13 mouse cellular contexts compared by ENCODE assay signal in the genomic region with DNA sequence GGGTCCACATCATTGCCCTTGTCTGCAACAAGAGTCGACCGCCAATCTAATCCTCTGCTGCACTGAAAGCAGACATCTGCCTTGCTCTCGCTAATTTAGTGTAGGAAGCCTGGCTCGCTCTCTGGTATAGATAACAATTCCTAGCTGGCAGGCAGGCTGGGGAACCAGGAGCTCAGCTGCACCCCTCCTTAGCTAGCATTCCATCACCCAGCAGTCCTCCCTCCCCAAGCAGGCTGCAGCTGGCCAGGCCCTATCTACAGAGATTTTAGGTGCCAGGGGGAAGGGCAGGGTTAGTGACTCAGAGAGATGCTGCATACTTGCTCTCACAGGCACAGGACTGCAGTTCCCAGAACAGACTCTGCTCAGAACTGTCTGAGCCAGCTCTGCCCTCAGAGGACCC. TPM values are rescaled to one million over a fixed set of nuclear protein-coding genes. Genes with fewer than 3 reads are reported as not detected.
DNase-seq lines count a peak whose midpoint lies in the region; ATAC-seq and TF ChIP-seq lines count a peak whose summit lies in the region.
"Had no signal": no experiment of that assay in that cellular context is flagged by ENCODE, and none has a peak within 500 bp of the region (broad histone marks: within the 10 kb centered on the region; RNA-seq: fewer than 3 reads in every experiment).

No protein-coding gene starts in this region.

- H3K79me2 ChIP-seq in CH12.LX (replicated peaks; ENCODE audit: control insufficient read depth, extremely low read depth, insufficient read depth, poor library complexity, severe bottlenecking): no peaks in the 10 kb centered on the region

- peaks cover 5% of the 10 kb centered on the region for H3K9me3 ChIP-seq in CH12.LX (replicated peaks; ENCODE audit: low read length)
- H3K9me3 ChIP-seq in liver, postnatal 0 days (ENCODE audit: low read length): no peaks in the 10 kb centered on the region
- H3K9me3 ChIP-seq: limb, embryonic 12.5 days had no signal

- TF ChIP-seq POLR2A in CH12.LX (IDR thresholded peaks at IDR 0.05; ENCODE audit: low read depth, low read length): no peak
- TF ChIP-seq POLR2A in cerebellum, adult 2 months (IDR thresholded peaks at IDR 0.05; ENCODE audit: borderline replicate concordance, insufficient read depth, low read length): no peak

- H3K9ac ChIP-seq in CH12.LX (ENCODE audit: insufficient read depth, low read depth): no peak overlapping the region
- no peak overlapping the region for H3K9ac ChIP-seq in liver, postnatal 0 days (replicated peaks)
- H3K9ac ChIP-seq: limb, embryonic 12.5 days had no signal

- peaks cover 66% of the 10 kb centered on the region for H3K27me3 ChIP-seq in CH12.LX (replicated peaks)
- no peaks in the 10 kb centered on the region for H3K27me3 ChIP-seq in cerebellum, adult 2 months (ENCODE audit: control insufficient read depth, insufficient read depth, low read length)
- H3K27me3 ChIP-seq in liver, postnatal 0 days (ENCODE audit: insufficient read depth, low read length): no peaks in the 10 kb centered on the region
- H3K27me3 ChIP-seq: limb, embryonic 12.5 days had no signal

- dilution Hi-C loops in CH12.LX (cut with MboI; ENCODE audit: extremely low pct_ligation_motif_present, extremely low pct_unique_long_range_greater_than_20kb, low sequenced_read_pairs): no loop called here

- no peak overlapping the region for H3K4me3 ChIP-seq in CH12.LX (replicated peaks in 1 of 3; ENCODE audit: low read depth in 2 of 3, low read length in 2 of 3, poor library complexity in 1 of 3)
- no peak overlapping the region for H3K4me3 ChIP-seq in cerebellum, adult 2 months (replicated peaks; ENCODE audit: insufficient read depth, low read depth, low read length)
- no peak overlapping the region for H3K4me3 ChIP-seq in liver, postnatal 0 days (ENCODE audit: low read depth, low read length)
- H3K4me3 ChIP-seq: limb, embryonic 12.5 days had no signal

- WGBS in cerebellum, adult 2 months: 91% methylated on average over 4 of the region's 4 CpGs
- 36% methylated on average over 4 of the region's 4 CpGs for WGBS in liver, postnatal 0 days (ENCODE audit: insufficient replicate concordance)

- peak overlapping the region; percentile 23 for H3K4me2 ChIP-seq in CH12.LX (ENCODE audit: insufficient read depth, low read depth, poor library complexity, severe bottlenecking)
- no peak overlapping the region for H3K4me2 ChIP-seq in liver, postnatal 0 days (ENCODE audit: low read depth, low read length)
- H3K4me2 ChIP-seq: limb, embryonic 12.5 days had no signal

- H3K36me3 ChIP-seq in CH12.LX (replicated peaks in 1 of 2; ENCODE audit: control insufficient read depth in 1 of 2, insufficient read depth in 1 of 2, low read length in 1 of 2): no peaks in the 10 kb centered on the region
- no peaks in the 10 kb centered on the region for H3K36me3 ChIP-seq in liver, postnatal 0 days (replicated peaks; ENCODE audit: insufficient read depth, low read length)
- H3K36me3 ChIP-seq: limb, embryonic 12.5 days had no signal

- no peak for ATAC-seq in granulocyte monocyte progenitor cell, adult 5-6 weeks (replicated peaks; ENCODE audit: poor library complexity, severe bottlenecking)
- ATAC-seq in liver, postnatal 0 days: no peak

- H3K27ac ChIP-seq in CH12.LX (ENCODE audit: insufficient read depth, low read depth): no peak overlapping the region
- no peak overlapping the region for H3K27ac ChIP-seq in cerebellum, adult 2 months (ENCODE audit: insufficient read depth, low read length)
- no peak overlapping the region for H3K27ac ChIP-seq in liver, postnatal 0 days (ENCODE audit: low read depth)
- H3K27ac ChIP-seq: limb, embryonic 12.5 days had no signal

- TF ChIP-seq EP300 in CH12.LX (IDR thresholded peaks at IDR 0.05; ENCODE audit: low read length): no peak
- no peak for TF ChIP-seq EP300 in liver, postnatal 0 days (IDR thresholded peaks at IDR 0.05; ENCODE audit: low read depth)

- peak; percentile 28 to 67 for DNase-seq in frontal cortex, adult 2 months (ENCODE audit: extremely low spot score in 1 of 2, low spot score in 1 of 2)
- DNase-seq in frontal cortex, postnatal 25 days (ENCODE audit: low spot score in 2 of 2): no peak
- DNase-seq in CH12.LX (ENCODE audit: extremely low read depth): no peak
- peak; percentile 15 to 46 for DNase-seq in heart, adult 9 months (ENCODE audit: low spot score in 2 of 2)
- peak; percentile 60 to 63 for DNase-seq in layer of hippocampus, adult 8-10 months (ENCODE audit: low spot score in 2 of 2)
- no peak for DNase-seq in cerebellum, adult 2 months
- DNase-seq in liver, postnatal 0 days: no peak
- DNase-seq: gastrocnemius, postnatal 25 days; kidney, adult 9 months; lung, postnatal 14 days had no signal

- in situ Hi-C loops in CH12.LX (cut with MboI; ENCODE audit: low pct_ligation_motif_present, low pct_unique_long_range_greater_than_20kb, low sequenced_read_pairs): no loop called here

- H3K4me1 ChIP-seq in CH12.LX (ENCODE audit: control insufficient read depth in 1 of 2, insufficient read depth in 2 of 2): peaks cover 0 to 12% of the 10 kb centered on the region in 2 experiments; a peak in 2 of 4 replicates
- peaks cover 5% of the 10 kb centered on the region for H3K4me1 ChIP-seq in cerebellum, adult 2 months (ENCODE audit: control insufficient read depth, insufficient read depth, low read length)
- H3K4me1 ChIP-seq in liver, postnatal 0 days (ENCODE audit: insufficient read depth): no peaks in the 10 kb centered on the region

- TF ChIP-seq RAD21 in CH12.LX (IDR thresholded peaks at IDR 0.05; ENCODE audit: low read depth, low read length): no peak

- no peak for TF ChIP-seq CTCF in CH12.LX (conservative IDR thresholded peaks at IDR 0.05 in 1 of 2, IDR thresholded peaks at IDR 0.05 in 1 of 2; ENCODE audit: low read depth in 2 of 2, low read length in 2 of 2)
- TF ChIP-seq CTCF in cerebellum, adult 2 months (IDR thresholded peaks at IDR 0.05; ENCODE audit: borderline replicate concordance, insufficient read depth, low read depth, low read length): no peak
- TF ChIP-seq CTCF in liver, postnatal 0 days (IDR thresholded peaks at IDR 0.05; ENCODE audit: low read depth): no peak

TF ChIP-seq in CH12.LX, 34 proteins besides CTCF, POLR2A, EP300 and RAD21:
- no peak for TF ChIP-seq ZNF384 (IDR thresholded peaks at IDR 0.05; ENCODE audit: low read depth, low read length)
- TF ChIP-seq ETS1 (conservative IDR thresholded peaks at IDR 0.05; ENCODE audit: low read depth, low read length): no peak
- TF ChIP-seq TBP (conservative IDR thresholded peaks at IDR 0.05; ENCODE audit: low read depth, low read length): no peak
- TF ChIP-seq ZKSCAN1 (IDR thresholded peaks at IDR 0.05; ENCODE audit: borderline replicate concordance, low read depth, low read length): no peak
- TF ChIP-seq SIN3A (IDR thresholded peaks at IDR 0.05; ENCODE audit: low read length): no peak
- no peak for TF ChIP-seq ZC3H11A (IDR thresholded peaks at IDR 0.05; ENCODE audit: low read depth, low read length)
- TF ChIP-seq NELFE (IDR thresholded peaks at IDR 0.05; ENCODE audit: low read depth, low read length): no peak
- no peak for TF ChIP-seq MEF2A (IDR thresholded peaks at IDR 0.05; ENCODE audit: borderline replicate concordance, low read depth, low read length)
- TF ChIP-seq BHLHE40 (IDR thresholded peaks at IDR 0.05; ENCODE audit: low read depth, low read length): no peak
- TF ChIP-seq CHD1 (IDR thresholded peaks at IDR 0.05; ENCODE audit: low read depth, low read length): no peak
- TF ChIP-seq ZMIZ1 (IDR thresholded peaks at IDR 0.05; ENCODE audit: low read depth, low read length): no peak

RNA-seq across cellular contexts. Expression of a gene that starts 5.9 kb away (rescaled TPM):
- 29.9 and 32.6 TPM in 2 replicates for polyA plus RNA-seq in frontal cortex, adult 2 months (2012; rRNA removed)
- total RNA-seq in CH12.LX (2012; rRNA removed) (not detected in 2 replicates), CH12.LX (2014; rRNA removed) (not detected in 2 replicates)
- polyA plus RNA-seq in CH12.LX (2012; ENCODE audit: insufficient read length, low read depth): not detected in 2 replicates
- 100 to 1,000 TPM; 120 to 153 (median 134) TPM for total RNA-seq in layer of hippocampus, adult 8-10 months (2022)
- polyA plus RNA-seq in cerebellum, adult 2 months (2012; rRNA removed): 22.7 and 25.7 TPM in 2 replicates
- total RNA-seq in granulocyte monocyte progenitor cell, adult 5-6 weeks (2014; fragmentation: Nextera tagmentation): not detected in 2 replicates
- not detected in 2 replicates for total RNA-seq in granulocyte monocyte progenitor cell, adult 5-6 weeks (2017)
- polyA plus RNA-seq in liver, postnatal 0 days (2015; fragmentation: Nextera tagmentation; extraction: Ambion mirVana): not detected in 2 replicates
- total RNA-seq: monocyte, adult 5-6 weeks had no signal
- polyA plus RNA-seq: limb, embryonic 12.5 days had no signal

Comparison
In these comparisons a context has a peak if more than half of its experiments do, and no peak if none do; other contexts are left out.
1. DNase-seq: peak in frontal cortex, adult 2 months (2 of 2), heart, adult 9 months (2 of 2) and layer of hippocampus, adult 8-10 months (2 of 2); none in frontal cortex, postnatal 25 days (0 of 2), CH12.LX (single experiment), cerebellum, adult 2 months (0 of 2) and liver, postnatal 0 days (single experiment).
2. RNA of a gene that starts 5.9 kb away (polyA plus RNA-seq): 29.9 to 32.6 TPM in frontal cortex, adult 2 months and 22.7 to 25.7 TPM in cerebellum, adult 2 months; not detected in liver, postnatal 0 days and not detected in CH12.LX; every median in the first group is over 10 times any median in the second.